Mouse (Mus musculus) hindbrain, postnatal 0 days (tissue): ENCODE data around the gene Kdm2a. TPM values are rescaled to one million over a fixed set of nuclear protein-coding genes. Genes with fewer than 3 reads are reported as not detected.

Experiments used
- ATAC-seq: fragments of 200-750 bp; cut with Nextera tagmentation; 2 replicates; pipeline ENCODE4 v1.8.0; 2017; ENCODE audit warnings: mild to moderate bottlenecking, moderate TSS enrichment, moderate library complexity
- DNase-seq: peaks from one replicate; pipeline ENCODE4 v3.0.0-alpha.2; 2015; ENCODE audit warnings: low spot score
- H3K27ac ChIP-seq: fragments of 300-500 bp; sonication (generic); 2 replicates; pipeline ENCODE4 v1.5.1; 2014; ENCODE audit warnings: mild to moderate bottlenecking
- H3K27me3 ChIP-seq: fragments of 300-500 bp; sonication (generic); 2 replicates; pipeline ENCODE4 v1.6.1; 2014; ENCODE audit warnings: low read length, mixed read lengths; ENCODE audit not compliant: insufficient read depth
- H3K36me3 ChIP-seq: fragments of 300-500 bp; sonication (generic); 2 replicates; pipeline ENCODE4 v1.6.1; 2014; ENCODE audit warnings: low read length, mixed read lengths; ENCODE audit not compliant: insufficient read depth
- H3K4me1 ChIP-seq: fragments of 300-500 bp; sonication (generic); 2 replicates; pipeline ENCODE4 v1.6.1; 2014; ENCODE audit warnings: antibody characterized with exemption, low read length, mixed read lengths; ENCODE audit not compliant: insufficient read depth
- H3K4me2 ChIP-seq: fragments of 300-500 bp; sonication (generic); 2 replicates; pipeline ENCODE4 v1.6.1; 2014; ENCODE audit warnings: low read depth, mild to moderate bottlenecking, low read length, moderate library complexity, mixed read lengths
- H3K4me3 ChIP-seq: fragments of 300-500 bp; sonication (generic); 2 replicates; pipeline ENCODE4 v1.5.1; 2014; ENCODE audit warnings: low read length
- H3K9ac ChIP-seq: fragments of 300-500 bp; sonication (generic); replicated peaks from 2 replicates; pipeline ENCODE4 v1.6.1; 2014; ENCODE audit warnings: mild to moderate bottlenecking, low read length, moderate library complexity, mixed read lengths
- H3K9me3 ChIP-seq: fragments of 300-500 bp; sonication (generic); 2 replicates; pipeline ENCODE4 v1.6.1; 2016; ENCODE audit warnings: low read length, mixed read lengths
- CTCF ChIP-seq: IDR thresholded peaks from 2 replicates; pipeline ENCODE4 v1.5.1; 2016; ENCODE audit warnings: antibody characterized with exemption, control low read depth, low read depth
- WGBS: fragments of 180-500 bp; shearing (Covaris S2); extraction: QIAGEN DNeasy Blood & Tissue Kit; methylation state at CpG from one replicate; pipeline ENCODE4 v1.1.7; 2014; 5-methylcytosine and 5-hydroxymethylcytosine counted together
- polyA plus RNA-seq: library from polyadenylated mRNA; unstranded; fragments of >200 nt; fragmentation: Nextera tagmentation; extraction: Ambion mirVana; gene quantifications from 2 replicates; pipeline ENCODE4 v1.2.1, GENCODE M21; 2015
- total RNA-seq: library from RNA; depleted of rRNA; stranded (reverse); fragments of >200 nt; gene quantifications from 2 replicates; pipeline ENCODE4 v1.2.3, GENCODE M21; 2014

Gene Kdm2a
- total and polyA plus RNA-seq, 2 experiments from 2014 or later, result 19.8 to 73.7 TPM

GRCm38 (mm10) chr19:4306190-4306577, 91.9 kb downstream of the Kdm2a start, which contains the start of gene Grk2:
TSS of gene Grk2 (minus strand) at chr19:4306222.
- Histone ChIP-seq H3K27me3 (no peaks in the 10 kb centered on the region), H3K4me2 (peak within 1 kb of the TSS; percentile 77), H3K4me1 (peaks cover 39% of the 10 kb centered on the region), H3K36me3 (no peaks in the 10 kb centered on the region), H3K4me3 (peak within 1 kb of the TSS; percentile 92), H3K9me3 (no peaks in the 10 kb centered on the region), H3K27ac (peak within 1 kb of the TSS; percentile 92), H3K9ac (peak within 1 kb of the TSS; percentile 97)
- ATAC-seq, result peak; percentile 85
- under 1% methylated on average over 15 of the region's 46 CpGs for WGBS
- TF ChIP-seq CTCF, result peak; percentile 67
- peak; percentile 85 for DNase-seq

GRCm38 (mm10) chr19:4305491-4306189, 92.4 kb downstream of the Kdm2a start:
- H3K4me1 ChIP-seq, result peaks cover 45% of the 10 kb centered on the region
- no peak for TF ChIP-seq CTCF
- H3K9ac ChIP-seq, result peak overlapping the region; percentile 97
- ATAC-seq, result peak; percentile 66
- no peaks in the 10 kb centered on the region for H3K36me3 ChIP-seq
- no peaks in the 10 kb centered on the region for H3K27me3 ChIP-seq
- H3K4me3 ChIP-seq, result peak overlapping the region; percentile 92
- DNase-seq, result peak; percentile 73
- under 1% methylated on average over 47 of the region's 68 CpGs for WGBS
- peak overlapping the region; percentile 92 for H3K27ac ChIP-seq
- peak overlapping the region; percentile 77 for H3K4me2 ChIP-seq
- no peaks in the 10 kb centered on the region for H3K9me3 ChIP-seq

GRCm38 (mm10) chr19:4304871-4305321, 93.2 kb downstream of the Kdm2a start:
- Histone ChIP-seq H3K27ac (peak overlapping the region; percentile 92; the same call in 1 of the 2 replicates), H3K4me3 (peak overlapping the region; percentile 92), H3K4me2 (peak overlapping the region; percentile 77), H3K36me3 (no peaks in the 10 kb centered on the region), H3K9me3 (no peaks in the 10 kb centered on the region), H3K4me1 (peaks cover 52% of the 10 kb centered on the region), H3K27me3 (no peaks in the 10 kb centered on the region), H3K9ac (peak overlapping the region; percentile 97)
- WGBS, result 54% methylated on average over 4 of the region's 4 CpGs
- DNase-seq (no peak), ATAC-seq (no peak)
- no peak for TF ChIP-seq CTCF

- no peaks in the 10 kb centered on the region for H3K27me3 ChIP-seq
- H3K9me3 ChIP-seq, result no peaks in the 10 kb centered on the region
- H3K4me1 ChIP-seq, result peaks cover 55% of the 10 kb centered on the region
- H3K4me3 ChIP-seq, result peak overlapping the region; percentile 92
- ATAC-seq (no peak), DNase-seq (no peak)
- H3K9ac ChIP-seq, result peak overlapping the region; percentile 97; the same call in 1 of the 2 replicates
- TF ChIP-seq CTCF, result 0 out of 2 replicates have a peak, but pooled peaks have one; percentile 9
- H3K27ac ChIP-seq, result peak overlapping the region; percentile 92; the same call in 1 of the 2 replicates
- no peaks in the 10 kb centered on the region for H3K36me3 ChIP-seq
- H3K4me2 ChIP-seq, result peak overlapping the region; percentile 77
- WGBS, result 66% methylated on average over 5 of the region's 5 CpGs
These were observed 93.7 kb downstream of the Kdm2a start for GRCm38 (mm10) chr19:4304251-4304821.

GRCm38 (mm10) chr19:4303640-4303995, 94.5 kb downstream of the Kdm2a start:
- Histone ChIP-seq H3K9me3 (no peaks in the 10 kb centered on the region), H3K27ac (peak overlapping the region; percentile 42; the same call in 1 of the 2 replicates), H3K4me2 (peak overlapping the region; percentile 41; the same call in 1 of the 2 replicates), H3K9ac (no peak overlapping the region), H3K36me3 (no peaks in the 10 kb centered on the region), H3K27me3 (no peaks in the 10 kb centered on the region), H3K4me1 (peaks cover 55% of the 10 kb centered on the region), H3K4me3 (no peak overlapping the region)
- no peak for ATAC-seq
- no peak for TF ChIP-seq CTCF
- DNase-seq, result no peak
- 87% methylated on average over 5 of the region's 5 CpGs for WGBS

- no peak for TF ChIP-seq CTCF
- Histone ChIP-seq H3K4me2 (peak overlapping the region; percentile 41), H3K9ac (0 out of 2 replicates have a peak overlapping the region, but pooled peaks have one; percentile 19), H3K36me3 (no peaks in the 10 kb centered on the region), H3K9me3 (no peaks in the 10 kb centered on the region), H3K27me3 (no peaks in the 10 kb centered on the region), H3K27ac (peak overlapping the region; percentile 42), H3K4me3 (no peak overlapping the region), H3K4me1 (peaks cover 55% of the 10 kb centered on the region)
- ATAC-seq (no peak), DNase-seq (peak; percentile 84)
- WGBS, result 42% methylated on average over 7 of the region's 7 CpGs
These were observed 95.0 kb downstream of the Kdm2a start for GRCm38 (mm10) chr19:4302936-4303639.
